Mouse (Mus musculus) CH12.LX (cell line): Measurements from ENCODE around the gene Asphd2. TPM values are rescaled to one million over a fixed set of nuclear protein-coding genes. Genes with fewer than 3 reads are reported as not detected.

Experiments used
- DNase-seq: peaks from one replicate; pipeline ENCODE4 v3.0.0-alpha.2; 2013; ENCODE audit errors: extremely low read depth
- H3K27ac ChIP-seq: 2 replicates; pipeline ENCODE4 v1.5.1; 2012; ENCODE audit warnings: low read depth, mild to moderate bottlenecking, control low read depth, moderate library complexity; ENCODE audit not compliant: insufficient read depth
- H3K27me3 ChIP-seq: replicated peaks from 2 replicates; pipeline ENCODE3; 2012; ENCODE audit warnings: inconsistent platforms
- H3K36me3 ChIP-seq, 2 experiments: replicated peaks in 1 of 2; 2 replicates each; pipeline versions ENCODE3 to v1.6.1; 2012; ENCODE audit warnings: inconsistent platforms in 1 of 2, low read length in 1 of 2, mild to moderate bottlenecking in 1 of 2, mixed read lengths in 1 of 2, moderate library complexity in 1 of 2; ENCODE audit not compliant: control insufficient read depth in 1 of 2, insufficient read depth in 1 of 2
- H3K4me1 ChIP-seq, 2 experiments: 2 replicates each; pipeline ENCODE4 v1.6.1; 2012; ENCODE audit warnings: inconsistent platforms in 1 of 2, moderate library complexity in 1 of 2; ENCODE audit not compliant: insufficient read depth in 2 of 2, control insufficient read depth in 1 of 2
- H3K4me2 ChIP-seq: 2 replicates; pipeline ENCODE4 v1.6.1; 2012; ENCODE audit warnings: low read depth, mild to moderate bottlenecking, control low read depth; ENCODE audit not compliant: poor library complexity, insufficient read depth, severe bottlenecking
- H3K4me3 ChIP-seq, 3 experiments: fragments of 150-350 bp in 1 of 3; sonication (generic) in 1 of 3; replicated peaks in 1 of 3; 2 replicates each; pipeline versions ENCODE3 to v1.5.1; 2011 to 2012; ENCODE audit warnings: low read depth in 2 of 3, low read length in 2 of 3, mild to moderate bottlenecking in 2 of 3, moderate library complexity in 2 of 3, control low read depth in 1 of 3, improper control_type of control experiment in 1 of 3, inconsistent platforms in 1 of 3, mixed read lengths in 1 of 3; ENCODE audit not compliant: poor library complexity in 1 of 3
- H3K79me2 ChIP-seq: replicated peaks from 2 replicates; pipeline ENCODE4 v1.6.1; 2012; ENCODE audit warnings: mild to moderate bottlenecking, moderate library complexity; ENCODE audit not compliant: control insufficient read depth, poor library complexity, insufficient read depth, severe bottlenecking; ENCODE audit errors: extremely low read depth
- H3K9ac ChIP-seq: 2 replicates; pipeline ENCODE4 v1.6.1; 2012; ENCODE audit warnings: low read depth, mild to moderate bottlenecking, control low read depth, moderate library complexity; ENCODE audit not compliant: insufficient read depth
- H3K9me3 ChIP-seq: replicated peaks from 2 replicates; pipeline ENCODE3; 2012; ENCODE audit warnings: low read length, inconsistent platforms, mixed read lengths
- CHD1 ChIP-seq: IDR thresholded peaks from 2 replicates; pipeline ENCODE4 v1.6.1; 2012; ENCODE audit warnings: low read depth, low read length, improper control_type of control experiment, inconsistent platforms
- CTCF ChIP-seq, 2 experiments: IDR thresholded peaks in 1 of 2; conservative IDR thresholded peaks in 1 of 2; 2 replicates each; pipeline ENCODE4 v1.5.1; 2011 to 2012; ENCODE audit warnings: low read depth in 2 of 2, low read length in 2 of 2, improper control_type of control experiment in 1 of 2, inconsistent platforms in 1 of 2, mild to moderate bottlenecking in 1 of 2, moderate library complexity in 1 of 2
- ELF1 ChIP-seq: IDR thresholded peaks from 2 replicates; pipeline ENCODE4 v1.6.1; 2014; ENCODE audit warnings: low read depth, mild to moderate bottlenecking, inconsistent platforms, low read length, improper control_type of control experiment
- HCFC1 ChIP-seq: IDR thresholded peaks from 2 replicates; pipeline ENCODE4 v1.6.1; 2012; ENCODE audit warnings: low read depth, mild to moderate bottlenecking, inconsistent platforms, low read length, improper control_type of control experiment
- MAFK ChIP-seq: IDR thresholded peaks from 2 replicates; pipeline ENCODE4 v1.6.1; 2011; ENCODE audit warnings: low read length, improper control_type of control experiment; ENCODE audit not compliant: insufficient replicate concordance
- MAX ChIP-seq: IDR thresholded peaks from 2 replicates; pipeline ENCODE4 v1.6.1; 2011; ENCODE audit warnings: low read length, improper control_type of control experiment
- MAZ ChIP-seq: IDR thresholded peaks from 2 replicates; pipeline ENCODE4 v1.6.1; 2012; ENCODE audit warnings: low read depth, mild to moderate bottlenecking, inconsistent platforms, low read length, improper control_type of control experiment, moderate library complexity
- MEF2A ChIP-seq: IDR thresholded peaks from 2 replicates; pipeline ENCODE4 v1.6.1; 2014; ENCODE audit warnings: low read depth, mild to moderate bottlenecking, inconsistent platforms, low read length, improper control_type of control experiment, borderline replicate concordance
- MYC ChIP-seq: IDR thresholded peaks from 2 replicates; pipeline ENCODE4 v1.6.1; 2011; ENCODE audit warnings: low read depth, mild to moderate bottlenecking, improper control_type of control experiment, low read length
- NELFE ChIP-seq: IDR thresholded peaks from 2 replicates; pipeline ENCODE4 v1.6.1; 2011; ENCODE audit warnings: low read depth, low read length, improper control_type of control experiment
- PAX5 ChIP-seq: IDR thresholded peaks from 2 replicates; pipeline ENCODE4 v1.6.1; 2012; ENCODE audit warnings: low read length, inconsistent platforms, mixed read lengths
- POLR2AphosphoS2 ChIP-seq: IDR thresholded peaks from 2 replicates; pipeline ENCODE4 v1.6.1; 2011; ENCODE audit warnings: low read depth, low read length, improper control_type of control experiment
- RAD21 ChIP-seq: IDR thresholded peaks from 2 replicates; pipeline ENCODE4 v1.6.1; 2011; ENCODE audit warnings: low read depth, mild to moderate bottlenecking, low read length, improper control_type of control experiment, moderate library complexity
- SMC3 ChIP-seq: IDR thresholded peaks from 2 replicates; pipeline ENCODE4 v1.6.1; 2011; ENCODE audit warnings: low read depth, low read length, improper control_type of control experiment
- TBP ChIP-seq: conservative IDR thresholded peaks from 2 replicates; pipeline ENCODE4 v1.6.1; 2011; ENCODE audit warnings: low read depth, low read length, improper control_type of control experiment
- TCF12 ChIP-seq: IDR thresholded peaks from 2 replicates; pipeline ENCODE4 v1.6.1; 2014; ENCODE audit warnings: low read depth, mild to moderate bottlenecking, inconsistent platforms, low read length, improper control_type of control experiment
- UBTF ChIP-seq: IDR thresholded peaks from 2 replicates; pipeline ENCODE4 v1.6.1; 2012; ENCODE audit warnings: low read depth, mild to moderate bottlenecking, inconsistent platforms, low read length, improper control_type of control experiment, moderate library complexity
- USF1 ChIP-seq: IDR thresholded peaks from 2 replicates; pipeline ENCODE4 v1.6.1; 2014; ENCODE audit warnings: low read depth, mild to moderate bottlenecking, inconsistent platforms, low read length, improper control_type of control experiment
- ZKSCAN1 ChIP-seq: IDR thresholded peaks from 2 replicates; pipeline ENCODE4 v1.6.1; 2012; ENCODE audit warnings: low read depth, inconsistent platforms, low read length, improper control_type of control experiment, borderline replicate concordance
- ZMIZ1 ChIP-seq: IDR thresholded peaks from 2 replicates; pipeline ENCODE4 v1.6.1; 2012; ENCODE audit warnings: low read depth, mild to moderate bottlenecking, inconsistent platforms, low read length, improper control_type of control experiment
- ZNF384 ChIP-seq: IDR thresholded peaks from 2 replicates; pipeline ENCODE4 v1.6.1; 2012; ENCODE audit warnings: low read depth, low read length, improper control_type of control experiment, inconsistent platforms
- dilution Hi-C: fragments of 300-500 bp; cut with MboI; formaldehyde crosslinking; loops from 2 replicates; pipeline ENCODE4 v1.14.3; 2020; ENCODE audit warnings: low sequenced_read_pairs; ENCODE audit not compliant: extremely low pct_unique_long_range_greater_than_20kb, extremely low pct_ligation_motif_present
- in situ Hi-C: fragments of 300-500 bp; cut with MboI; formaldehyde crosslinking; loops from 3 replicates; pipeline ENCODE4 v1.14.3; 2019; ENCODE audit warnings: low sequenced_read_pairs, low pct_ligation_motif_present, low pct_unique_long_range_greater_than_20kb, mixed read lengths
- polyA plus RNA-seq: library from polyadenylated mRNA; unstranded; fragments of >175 nt; gene quantifications from 2 replicates; pipeline ENCODE4 v1.2.1, GENCODE M21; 2012; ENCODE audit warnings: low read depth; ENCODE audit not compliant: insufficient read length
- total RNA-seq, 2 experiments: library from RNA; depleted of rRNA; stranded (reverse); fragments of 300-350 nt in 1 of 2; fragments of >200 nt in 1 of 2; gene quantifications; 2 replicates each; pipeline ENCODE4 v1.2.3; 2012 to 2014

Gene Asphd2
- total and polyA plus RNA-seq, 3 experiments = not detected

DNA sequence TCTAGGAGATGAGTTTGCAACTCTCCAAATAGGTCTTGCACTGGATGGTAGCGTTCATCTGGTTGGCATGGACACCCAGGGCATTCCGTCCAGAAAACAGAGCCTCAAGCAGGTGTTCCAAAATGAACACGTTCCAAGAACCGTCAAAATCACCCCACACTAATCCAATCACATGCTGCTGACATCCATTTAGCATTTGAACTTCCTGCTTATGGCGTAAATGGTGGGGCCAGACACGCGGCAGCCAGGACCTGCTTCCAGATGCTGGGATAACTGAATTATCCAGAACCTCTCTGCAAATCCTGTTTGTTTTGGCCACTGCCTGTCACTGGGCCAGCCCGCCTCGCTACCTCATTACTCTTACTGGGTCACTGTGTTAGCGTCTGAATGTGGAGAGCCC, 4.6 kb upstream of the Asphd2 start:
- Histone ChIP-seq H3K9me3 (peaks cover 2% of the 10 kb centered on the region), H3K9ac (no peak overlapping the region), H3K79me2 (no peaks in the 10 kb centered on the region), H3K4me1 (no peaks in the 10 kb centered on the region), H3K4me3 (no peak overlapping the region), H3K4me2 (no peak overlapping the region), H3K27ac (no peak overlapping the region), H3K27me3 (peaks cover 24% of the 10 kb centered on the region), H3K36me3 (no peaks in the 10 kb centered on the region)
- dilution Hi-C loops (no loop called here), in situ Hi-C loops (no loop called here)
- DNase-seq = no peak
- TF ChIP-seq ZKSCAN1 (no peak), RAD21 (no peak), MYC (no peak), ZMIZ1 (no peak), MAZ (no peak), MAFK (no peak), UBTF (no peak), TCF12 (no peak), USF1 (no peak), SMC3 (no peak), MAX (no peak), NELFE (no peak), CHD1 (no peak), CTCF (conservative IDR thresholded peaks at IDR 0.05 in 1 of 2, IDR thresholded peaks at IDR 0.05 in 1 of 2; ENCODE audit: low read depth in 2 of 2, low read length in 2 of 2) (no peak), PAX5 (no peak), HCFC1 (no peak), POLR2AphosphoS2 (no peak), MEF2A (no peak), TBP (no peak)

DNA sequence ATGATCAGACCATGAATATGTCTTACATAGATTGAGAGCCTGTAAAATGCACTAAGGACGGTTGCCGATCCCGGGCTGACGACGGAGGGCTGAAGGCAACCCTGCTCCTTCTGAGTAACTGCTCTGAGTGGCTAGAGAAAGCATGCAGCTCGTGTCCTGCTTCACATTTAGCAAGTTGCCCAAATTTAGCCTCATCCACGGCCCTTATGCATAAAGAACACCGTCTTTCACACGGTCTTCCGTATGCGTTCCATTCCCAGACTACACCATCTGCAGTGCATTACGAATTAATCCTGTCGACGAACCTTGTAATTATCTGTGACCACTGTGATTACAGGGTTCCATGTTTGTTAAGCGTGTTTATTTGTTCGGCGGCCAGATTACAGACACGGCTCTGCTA, 1.4 kb upstream of the Asphd2 start:
- in situ Hi-C loops (no loop called here), dilution Hi-C loops (no loop called here)
- peaks cover 42% of the 10 kb centered on the region for H3K27me3 ChIP-seq
- no peak overlapping the region for H3K27ac ChIP-seq
- peaks cover 2% of the 10 kb centered on the region for H3K9me3 ChIP-seq
- no peak for DNase-seq
- no peak overlapping the region for H3K4me3 ChIP-seq
- H3K4me1 ChIP-seq = no peaks in the 10 kb centered on the region
- H3K4me2 ChIP-seq = no peak overlapping the region
- TF ChIP-seq MAFK (no peak), SMC3 (no peak), MEF2A (no peak), RAD21 (no peak), ELF1 (no peak), ZNF384 (no peak), ZKSCAN1 (no peak)
- H3K79me2 ChIP-seq = no peaks in the 10 kb centered on the region
- no peaks in the 10 kb centered on the region for H3K36me3 ChIP-seq
- no peak overlapping the region for H3K9ac ChIP-seq
